Mouse (Mus musculus): Measurements from ENCODE around the gene Pskh1. TPM values are rescaled to one million over a fixed set of nuclear protein-coding genes. Genes with fewer than 3 reads are reported as not detected.

Gene Pskh1
- polyA plus RNA-seq, 1 experiment: 20.2 TPM

DNA sequence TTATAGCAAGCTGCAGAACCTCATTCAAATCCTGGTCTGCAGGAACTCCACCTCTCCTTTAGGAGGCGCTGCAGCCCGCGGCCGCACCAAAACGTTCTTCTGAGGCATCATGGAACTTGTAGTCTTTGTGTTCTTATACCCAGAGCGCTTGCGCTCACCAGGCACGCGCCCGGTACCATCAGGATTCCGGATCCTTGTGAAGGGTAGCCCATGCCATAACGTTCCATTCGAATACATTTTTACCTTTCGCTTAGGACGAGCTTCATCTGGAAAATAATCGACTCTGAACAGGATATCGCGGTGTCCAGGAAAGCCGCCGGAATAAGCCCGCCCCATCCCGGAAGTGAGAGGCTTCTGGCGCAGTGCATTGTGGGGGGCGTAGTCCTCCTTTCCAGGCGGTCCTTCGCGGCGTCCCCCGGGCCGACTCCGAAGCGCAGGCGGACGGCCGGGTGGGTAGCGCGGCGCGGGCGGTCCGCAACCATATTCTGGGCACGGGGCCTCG is 45.5 kb upstream of the Pskh1 start, which contains the start of gene Thap11:
Thap11 (plus strand) TSS at position 418 of the 502 bp plus-strand sequence.
- Histone ChIP-seq H3K4me3 (ENCODE audit: low read depth, low read length) (peak within 1 kb of the TSS; percentile 78), H3K4me1 (ENCODE audit: control insufficient read depth, insufficient read depth, insufficient read length, low read length) (peaks cover 9% of the 10 kb centered on the region), H3K27me3 (ENCODE audit: control insufficient read depth, insufficient read depth, low read length) (no peaks in the 10 kb centered on the region), H3K27ac (ENCODE audit: insufficient read depth, low read depth, low read length) (peak within 1 kb of the TSS; percentile 50), H3K36me3 (ENCODE audit: control insufficient read depth, insufficient read depth, low read length) (no peaks in the 10 kb centered on the region)
- WGBS: under 1% methylated on average over 43 of the region's 43 CpGs
- TF ChIP-seq CTCF (IDR thresholded peaks at IDR 0.05; ENCODE audit: extremely low read depth, insufficient read length, insufficient replicate concordance, low read depth, low read length): peak; percentile 95
- peak; percentile 46; the same call in 1 of the 2 replicates for TF ChIP-seq POLR2A (IDR thresholded peaks at IDR 0.05; ENCODE audit: low read depth, low read length)

- Histone ChIP-seq H3K4me1 (ENCODE audit: control insufficient read depth, insufficient read depth, insufficient read length, low read length) (peaks cover 9% of the 10 kb centered on the region), H3K27me3 (ENCODE audit: control insufficient read depth, insufficient read depth, low read length) (no peaks in the 10 kb centered on the region), H3K36me3 (ENCODE audit: control insufficient read depth, insufficient read depth, low read length) (no peaks in the 10 kb centered on the region), H3K4me3 (ENCODE audit: low read depth, low read length) (peak overlapping the region; percentile 78), H3K27ac (ENCODE audit: insufficient read depth, low read depth, low read length) (peak overlapping the region; percentile 42)
- WGBS: under 1% methylated on average over 71 of the region's 71 CpGs
- TF ChIP-seq CTCF (IDR thresholded peaks at IDR 0.05; ENCODE audit: extremely low read depth, insufficient read length, insufficient replicate concordance, low read depth, low read length) (no peak), POLR2A (IDR thresholded peaks at IDR 0.05; ENCODE audit: low read depth, low read length) (0 out of 2 replicates have a peak, but pooled peaks have one; percentile 4)
Observed at GRCm38 (mm10) chr8:105855248-105856167, 44.7 kb upstream of the Pskh1 start.

- Histone ChIP-seq H3K4me3 (ENCODE audit: low read depth, low read length) (peak overlapping the region; percentile 78), H3K27me3 (ENCODE audit: control insufficient read depth, insufficient read depth, low read length) (no peaks in the 10 kb centered on the region), H3K27ac (ENCODE audit: insufficient read depth, low read depth, low read length) (no peak overlapping the region), H3K4me1 (ENCODE audit: control insufficient read depth, insufficient read depth, insufficient read length, low read length) (peaks cover 9% of the 10 kb centered on the region), H3K36me3 (ENCODE audit: control insufficient read depth, insufficient read depth, low read length) (no peaks in the 10 kb centered on the region)
- 9% methylated on average over 15 of the region's 15 CpGs for WGBS
- no peak for TF ChIP-seq CTCF (IDR thresholded peaks at IDR 0.05; ENCODE audit: extremely low read depth, insufficient read length, insufficient replicate concordance, low read depth, low read length)
- TF ChIP-seq POLR2A (IDR thresholded peaks at IDR 0.05; ENCODE audit: low read depth, low read length): no peak
Observed at GRCm38 (mm10) chr8:105856168-105856835, 43.9 kb upstream of the Pskh1 start.

DNA sequence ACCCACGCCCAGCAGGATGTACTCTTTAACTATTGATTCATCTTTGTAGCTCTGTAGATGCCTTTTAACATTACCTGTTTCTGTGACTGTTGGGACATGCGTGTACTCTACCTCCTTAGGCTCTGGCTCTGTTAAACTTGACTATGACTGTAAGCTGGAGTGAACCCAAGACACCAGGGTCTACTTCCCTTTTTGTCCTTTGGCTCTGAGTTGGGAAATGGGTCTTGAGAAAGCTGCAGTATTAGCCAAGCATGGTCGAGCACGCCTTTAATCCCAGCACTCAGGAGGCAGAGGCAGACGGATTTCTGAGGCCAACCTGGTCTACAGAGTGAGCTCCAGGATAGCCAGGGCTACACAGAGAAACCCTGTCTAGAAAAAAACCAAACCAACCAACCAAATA is 41.7 kb upstream of the Pskh1 start:
- H3K4me1 ChIP-seq (ENCODE audit: control insufficient read depth, insufficient read depth, insufficient read length, low read length): peaks cover 16% of the 10 kb centered on the region
- no peak overlapping the region for H3K4me3 ChIP-seq (ENCODE audit: low read depth, low read length)
- H3K27me3 ChIP-seq (ENCODE audit: control insufficient read depth, insufficient read depth, low read length): no peaks in the 10 kb centered on the region
- no peak for TF ChIP-seq POLR2A (IDR thresholded peaks at IDR 0.05; ENCODE audit: low read depth, low read length)
- no peak for TF ChIP-seq CTCF (IDR thresholded peaks at IDR 0.05; ENCODE audit: extremely low read depth, insufficient read length, insufficient replicate concordance, low read depth, low read length)
- H3K36me3 ChIP-seq (ENCODE audit: control insufficient read depth, insufficient read depth, low read length): no peaks in the 10 kb centered on the region
- WGBS: 76% methylated on average over 5 of the region's 5 CpGs
- no peak overlapping the region for H3K27ac ChIP-seq (ENCODE audit: insufficient read depth, low read depth, low read length)

GRCm38 (mm10) chr8:105859314-105859713 is 40.9 kb upstream of the Pskh1 start:
- H3K4me3 ChIP-seq (ENCODE audit: low read depth, low read length): no peak overlapping the region
- 0 out of 2 replicates have a peak overlapping the region, but pooled peaks have one; percentile 90 for H3K27ac ChIP-seq (ENCODE audit: insufficient read depth, low read depth, low read length)
- H3K4me1 ChIP-seq (ENCODE audit: control insufficient read depth, insufficient read depth, insufficient read length, low read length): peaks cover 16% of the 10 kb centered on the region
- H3K27me3 ChIP-seq (ENCODE audit: control insufficient read depth, insufficient read depth, low read length): no peaks in the 10 kb centered on the region
- H3K36me3 ChIP-seq (ENCODE audit: control insufficient read depth, insufficient read depth, low read length): no peaks in the 10 kb centered on the region
- 65% methylated on average over 5 of the region's 5 CpGs for WGBS
- TF ChIP-seq POLR2A (IDR thresholded peaks at IDR 0.05; ENCODE audit: low read depth, low read length) (no peak), CTCF (IDR thresholded peaks at IDR 0.05; ENCODE audit: extremely low read depth, insufficient read length, insufficient replicate concordance, low read depth, low read length) (no peak)

DNA sequence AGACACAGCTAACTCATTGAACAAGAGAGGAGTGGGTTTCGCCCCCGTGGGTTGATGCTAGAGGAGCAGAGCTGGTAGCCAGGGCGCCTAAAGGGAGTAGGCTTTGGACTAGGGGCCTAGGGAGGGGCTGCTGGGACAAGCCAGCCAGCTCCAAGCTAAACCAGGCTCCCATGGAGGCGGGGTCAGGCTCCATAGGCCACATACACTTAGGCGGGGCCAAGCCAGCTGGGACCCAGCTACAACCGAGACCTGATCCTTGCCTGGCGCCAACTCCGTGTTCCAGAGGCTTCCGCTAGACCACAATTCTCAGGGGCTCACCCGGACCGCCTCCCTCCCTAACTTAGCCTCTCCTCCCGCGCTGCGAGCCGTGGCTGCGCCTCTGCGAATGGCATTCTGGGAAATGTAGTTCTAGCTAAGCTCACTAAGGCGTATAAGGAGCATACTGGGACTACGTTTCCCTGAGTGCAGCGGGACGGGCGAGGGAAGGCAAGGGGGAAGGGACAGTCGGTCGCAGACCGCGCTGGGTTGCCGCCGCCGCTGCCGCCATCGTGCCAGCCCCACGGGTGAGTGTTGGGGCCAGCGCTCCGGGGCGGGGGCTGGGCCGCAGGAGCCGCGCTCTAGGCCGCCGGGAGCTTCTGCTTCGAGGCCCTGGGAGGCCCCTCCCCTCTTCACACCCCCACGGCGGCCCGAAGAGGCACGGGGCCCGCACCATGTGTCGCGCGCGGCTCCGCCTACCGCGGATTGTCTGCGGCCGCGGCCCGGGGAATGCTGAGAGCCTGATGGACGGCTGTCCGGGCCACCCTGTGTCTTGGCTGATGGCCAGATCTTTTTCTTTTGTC is 39.9 kb upstream of the Pskh1 start, which contains the start of gene Nutf2:
Nutf2 (plus strand) TSS at position 438 of the 839 bp plus-strand sequence.
- no peak for TF ChIP-seq CTCF (IDR thresholded peaks at IDR 0.05; ENCODE audit: extremely low read depth, insufficient read length, insufficient replicate concordance, low read depth, low read length)
- TF ChIP-seq POLR2A (IDR thresholded peaks at IDR 0.05; ENCODE audit: low read depth, low read length): peak; percentile 49; the same call in 1 of the 2 replicates
- Histone ChIP-seq H3K27me3 (ENCODE audit: control insufficient read depth, insufficient read depth, low read length) (no peaks in the 10 kb centered on the region), H3K36me3 (ENCODE audit: control insufficient read depth, insufficient read depth, low read length) (no peaks in the 10 kb centered on the region), H3K4me3 (ENCODE audit: low read depth, low read length) (peak within 1 kb of the TSS; percentile 81), H3K27ac (ENCODE audit: insufficient read depth, low read depth, low read length) (peak within 1 kb of the TSS; percentile 90), H3K4me1 (ENCODE audit: control insufficient read depth, insufficient read depth, insufficient read length, low read length) (peaks cover 16% of the 10 kb centered on the region)
- under 1% methylated on average over 58 of the region's 59 CpGs for WGBS
